Mouse (Mus musculus): ENCODE measurements around the gene Olfm4. TPM values are rescaled to one million over a fixed set of nuclear protein-coding genes. Genes with fewer than 3 reads are reported as not detected.

The Olfm4 gene
- polyA plus RNA-seq, 1 experiment from 2014 or later: 1.2 TPM

DNA sequence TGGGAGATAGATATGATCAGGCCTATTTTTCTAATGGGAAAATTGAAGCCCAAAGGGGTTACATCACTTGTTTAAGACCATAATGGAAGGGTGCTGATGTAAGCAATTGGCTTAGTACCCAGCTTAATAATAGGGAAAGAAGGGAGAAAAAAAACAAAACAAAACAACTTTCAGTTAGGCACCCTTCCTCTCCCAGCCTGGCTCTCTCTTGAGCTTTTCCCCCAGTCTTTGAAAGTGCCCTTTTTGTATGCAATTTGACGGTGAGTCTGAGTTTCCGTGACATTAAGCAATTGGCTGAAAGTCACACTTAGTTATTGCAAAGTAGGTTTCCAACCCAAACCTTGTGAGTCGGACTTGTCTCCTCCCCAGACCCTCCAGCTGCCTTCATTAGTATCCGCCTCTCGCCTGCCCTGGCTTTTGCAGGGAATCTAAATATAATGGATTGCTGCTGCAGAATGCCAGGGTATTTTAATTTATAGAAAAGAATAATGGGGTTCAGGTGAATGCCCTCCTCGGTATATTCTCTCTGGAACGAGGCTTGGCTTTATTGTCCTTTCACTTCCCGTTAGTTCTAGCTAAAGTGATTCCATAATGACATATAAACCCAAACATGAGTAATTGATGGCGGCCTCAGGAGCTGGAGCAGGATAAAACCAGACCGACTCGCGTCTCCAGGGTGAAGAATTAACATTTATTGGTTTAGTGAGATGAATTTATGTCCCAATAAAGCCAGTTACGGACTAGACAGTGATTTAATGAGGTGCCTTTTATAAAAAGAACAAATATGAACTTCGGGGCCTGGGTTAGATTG is 12.7 kb upstream of the Olfm4 start:
- Histone ChIP-seq H3K27ac (ENCODE audit: low read depth, low read length) (no peak overlapping the region), H3K4me3 (ENCODE audit: low read length) (no peak overlapping the region), H3K4me2 (ENCODE audit: low read length) (no peak overlapping the region), H3K27me3 (replicated peaks; ENCODE audit: control insufficient read depth, insufficient read depth, low read length) (no peaks in the 10 kb centered on the region), H3K4me1 (ENCODE audit: control insufficient read depth, insufficient read depth, low read depth, low read length) (peaks cover 11% of the 10 kb centered on the region), H3K36me3 (ENCODE audit: control insufficient read depth, insufficient read depth, low read length) (no peaks in the 10 kb centered on the region), H3K9me3 (ENCODE audit: control insufficient read depth, low read length) (no peaks in the 10 kb centered on the region), H3K9ac (ENCODE audit: low read depth, low read length) (no peak overlapping the region)
- 46% methylated on average over 14 of the region's 14 CpGs for WGBS
- peak; percentile 43; the same call in 1 of the 2 replicates for ATAC-seq

GRCm38 (mm10) chr14:79981437-79981836 is 2.4 kb upstream of the Olfm4 start:
- WGBS: 87% methylated on average over 4 of the region's 4 CpGs
- H3K4me2 ChIP-seq (ENCODE audit: low read length): no peak overlapping the region
- no peaks in the 10 kb centered on the region for H3K36me3 ChIP-seq (ENCODE audit: control insufficient read depth, insufficient read depth, low read length)
- H3K9me3 ChIP-seq (ENCODE audit: control insufficient read depth, low read length): no peaks in the 10 kb centered on the region
- no peak overlapping the region for H3K27ac ChIP-seq (ENCODE audit: low read depth, low read length)
- no peak overlapping the region for H3K9ac ChIP-seq (ENCODE audit: low read depth, low read length)
- H3K4me1 ChIP-seq (ENCODE audit: control insufficient read depth, insufficient read depth, low read depth, low read length): no peaks in the 10 kb centered on the region
- no peak overlapping the region for H3K4me3 ChIP-seq (ENCODE audit: low read length)
- no peak for ATAC-seq
- H3K27me3 ChIP-seq (replicated peaks; ENCODE audit: control insufficient read depth, insufficient read depth, low read length): no peaks in the 10 kb centered on the region

DNA sequence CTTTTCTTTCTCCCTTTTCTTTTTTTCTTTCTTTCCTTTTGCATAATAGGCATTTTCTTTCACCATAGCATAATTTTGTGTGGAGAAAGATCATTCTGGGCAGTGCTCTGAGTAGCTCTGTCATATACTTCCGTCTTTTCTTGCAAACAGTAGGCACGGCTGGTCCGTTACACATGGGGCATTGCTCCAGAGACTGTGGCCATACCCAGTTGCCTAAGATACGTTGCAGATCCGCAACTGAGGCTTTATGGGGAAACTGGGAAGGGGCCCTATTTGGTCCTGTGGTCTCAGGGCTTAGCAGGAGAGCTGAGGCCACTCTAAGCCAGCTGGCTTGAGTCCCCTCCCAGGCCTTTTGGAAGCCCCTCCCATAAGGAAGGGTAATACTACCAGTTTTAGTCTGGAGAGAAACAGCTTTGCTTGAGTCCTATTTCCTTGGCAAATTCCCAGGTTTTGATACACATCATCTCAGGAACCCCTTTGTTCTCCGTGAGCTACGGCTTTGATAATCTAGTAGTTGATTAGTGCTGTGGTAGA is 1.3 kb downstream of the Olfm4 start:
- 82% methylated on average over 7 of the region's 7 CpGs for WGBS
- ATAC-seq: no peak

GRCm38 (mm10) chr14:79985696-79986095 is 1.8 kb downstream of the Olfm4 start:
- Histone ChIP-seq H3K27ac (ENCODE audit: low read depth, low read length) (no peak overlapping the region), H3K9ac (ENCODE audit: low read depth, low read length) (no peak overlapping the region), H3K4me3 (ENCODE audit: low read length) (no peak overlapping the region), H3K9me3 (ENCODE audit: control insufficient read depth, low read length) (no peaks in the 10 kb centered on the region), H3K4me2 (ENCODE audit: low read length) (no peak overlapping the region), H3K27me3 (replicated peaks; ENCODE audit: control insufficient read depth, insufficient read depth, low read length) (no peaks in the 10 kb centered on the region), H3K36me3 (ENCODE audit: control insufficient read depth, insufficient read depth, low read length) (no peaks in the 10 kb centered on the region), H3K4me1 (ENCODE audit: control insufficient read depth, insufficient read depth, low read depth, low read length) (no peaks in the 10 kb centered on the region)
- 91% methylated on average over 2 of the region's 2 CpGs for WGBS
- ATAC-seq: peak; percentile 40; the same call in 1 of the 2 replicates

More for the DNA sequence above, 1.3 kb downstream of the Olfm4 start:
- Histone ChIP-seq H3K4me1 (ENCODE audit: control insufficient read depth, insufficient read depth, low read depth, low read length) (no peaks in the 10 kb centered on the region), H3K36me3 (ENCODE audit: control insufficient read depth, insufficient read depth, low read length) (no peaks in the 10 kb centered on the region), H3K27me3 (replicated peaks; ENCODE audit: control insufficient read depth, insufficient read depth, low read length) (no peaks in the 10 kb centered on the region), H3K27ac (ENCODE audit: low read depth, low read length) (no peak overlapping the region), H3K4me2 (ENCODE audit: low read length) (no peak overlapping the region), H3K4me3 (ENCODE audit: low read length) (no peak overlapping the region), H3K9me3 (ENCODE audit: control insufficient read depth, low read length) (no peaks in the 10 kb centered on the region), H3K9ac (ENCODE audit: low read depth, low read length) (no peak overlapping the region)

DNA sequence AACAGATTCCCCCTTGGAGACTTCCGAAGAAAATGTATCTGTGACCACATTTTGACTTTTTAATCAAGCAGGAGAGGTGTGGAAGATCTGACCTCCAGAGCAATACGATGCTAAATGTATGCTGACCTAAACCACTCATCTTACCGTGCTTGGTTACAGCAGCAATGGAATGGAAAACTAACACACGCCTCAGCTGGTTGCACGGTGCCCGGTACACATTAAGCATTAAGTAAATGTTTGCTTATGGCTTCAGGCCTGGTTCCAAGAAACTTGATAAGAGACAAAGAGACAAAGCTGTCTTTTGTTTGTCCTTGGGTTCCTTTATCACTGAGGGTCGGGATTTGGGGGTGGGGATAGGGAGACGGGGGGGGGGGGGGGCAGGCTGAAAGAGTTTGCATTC is 3.0 kb downstream of the Olfm4 start:
- Histone ChIP-seq H3K27ac (ENCODE audit: low read depth, low read length) (no peak overlapping the region), H3K9me3 (ENCODE audit: control insufficient read depth, low read length) (no peaks in the 10 kb centered on the region), H3K9ac (ENCODE audit: low read depth, low read length) (no peak overlapping the region), H3K27me3 (replicated peaks; ENCODE audit: control insufficient read depth, insufficient read depth, low read length) (no peaks in the 10 kb centered on the region), H3K4me2 (ENCODE audit: low read length) (no peak overlapping the region), H3K4me3 (ENCODE audit: low read length) (no peak overlapping the region), H3K36me3 (ENCODE audit: control insufficient read depth, insufficient read depth, low read length) (no peaks in the 10 kb centered on the region), H3K4me1 (ENCODE audit: control insufficient read depth, insufficient read depth, low read depth, low read length) (no peaks in the 10 kb centered on the region)
- ATAC-seq: no peak
- 64% methylated on average over 8 of the region's 8 CpGs for WGBS

DNA sequence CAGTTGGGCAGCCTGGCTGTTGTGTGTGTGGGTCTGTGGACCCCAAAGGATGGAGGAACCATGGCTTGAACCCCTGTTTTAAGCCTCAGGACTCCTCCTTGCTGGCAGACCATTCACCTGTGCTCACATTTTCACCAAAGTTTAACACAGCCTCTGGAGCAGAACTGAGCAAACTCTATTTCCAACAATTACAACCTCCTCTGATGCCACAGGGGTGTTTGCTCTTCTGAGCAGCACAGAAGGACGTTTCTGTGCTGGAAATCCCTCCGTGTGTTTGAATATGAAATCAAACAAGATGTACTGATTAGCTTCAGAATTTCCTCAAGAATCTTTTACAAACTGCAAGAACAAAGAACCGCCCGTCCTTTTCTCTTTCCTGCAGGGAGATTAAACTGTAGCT is 5.9 kb downstream of the Olfm4 start:
- H3K27me3 ChIP-seq (replicated peaks; ENCODE audit: control insufficient read depth, insufficient read depth, low read length): no peaks in the 10 kb centered on the region
- H3K4me2 ChIP-seq (ENCODE audit: low read length): no peak overlapping the region
- H3K9me3 ChIP-seq (ENCODE audit: control insufficient read depth, low read length): no peaks in the 10 kb centered on the region
- H3K4me1 ChIP-seq (ENCODE audit: control insufficient read depth, insufficient read depth, low read depth, low read length): no peaks in the 10 kb centered on the region
- H3K36me3 ChIP-seq (ENCODE audit: control insufficient read depth, insufficient read depth, low read length): no peaks in the 10 kb centered on the region
- no peak overlapping the region for H3K4me3 ChIP-seq (ENCODE audit: low read length)
- no peak overlapping the region for H3K9ac ChIP-seq (ENCODE audit: low read depth, low read length)
- no peak for ATAC-seq
- H3K27ac ChIP-seq (ENCODE audit: low read depth, low read length): no peak overlapping the region
- 67% methylated on average over 4 of the region's 4 CpGs for WGBS

GRCm38 (mm10) chr14:79990547-79990946 is 6.7 kb downstream of the Olfm4 start:
- no peaks in the 10 kb centered on the region for H3K36me3 ChIP-seq (ENCODE audit: control insufficient read depth, insufficient read depth, low read length)
- H3K27ac ChIP-seq (ENCODE audit: low read depth, low read length): no peak overlapping the region
- no peak overlapping the region for H3K4me3 ChIP-seq (ENCODE audit: low read length)
- no peaks in the 10 kb centered on the region for H3K9me3 ChIP-seq (ENCODE audit: control insufficient read depth, low read length)
- H3K4me1 ChIP-seq (ENCODE audit: control insufficient read depth, insufficient read depth, low read depth, low read length): no peaks in the 10 kb centered on the region
- no peak for ATAC-seq
- WGBS: 63% methylated on average over 5 of the region's 5 CpGs
- no peaks in the 10 kb centered on the region for H3K27me3 ChIP-seq (replicated peaks; ENCODE audit: control insufficient read depth, insufficient read depth, low read length)
- no peak overlapping the region for H3K4me2 ChIP-seq (ENCODE audit: low read length)
- no peak overlapping the region for H3K9ac ChIP-seq (ENCODE audit: low read depth, low read length)

DNA sequence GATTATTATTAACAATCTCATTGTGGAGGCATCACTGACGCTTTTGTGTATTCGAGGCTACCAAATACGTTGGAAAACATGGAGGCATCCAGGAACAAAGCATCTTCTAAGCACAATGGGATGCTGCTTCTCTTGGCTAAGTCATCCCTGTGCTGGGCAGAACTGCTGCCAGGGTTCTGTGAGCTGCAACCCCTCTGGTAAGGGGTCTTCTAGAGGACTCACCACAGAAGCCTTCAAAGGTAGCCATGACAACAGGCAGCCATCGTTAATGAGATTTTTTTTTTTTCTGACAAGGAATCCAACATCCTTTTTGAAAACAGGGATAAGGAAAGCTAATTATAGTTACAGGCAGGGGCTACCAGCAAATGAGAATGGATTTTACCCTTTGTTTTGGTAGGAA is 13.7 kb downstream of the Olfm4 start:
- H3K4me3 ChIP-seq (ENCODE audit: low read length): no peak overlapping the region
- H3K27ac ChIP-seq (ENCODE audit: low read depth, low read length): no peak overlapping the region
- H3K9me3 ChIP-seq (ENCODE audit: control insufficient read depth, low read length): no peaks in the 10 kb centered on the region
- no peak overlapping the region for H3K4me2 ChIP-seq (ENCODE audit: low read length)
- no peaks in the 10 kb centered on the region for H3K4me1 ChIP-seq (ENCODE audit: control insufficient read depth, insufficient read depth, low read depth, low read length)
- 39% methylated on average over 4 of the region's 4 CpGs for WGBS
- H3K27me3 ChIP-seq (replicated peaks; ENCODE audit: control insufficient read depth, insufficient read depth, low read length): no peaks in the 10 kb centered on the region
- H3K36me3 ChIP-seq (ENCODE audit: control insufficient read depth, insufficient read depth, low read length): no peaks in the 10 kb centered on the region
- ATAC-seq: no peak
- no peak overlapping the region for H3K9ac ChIP-seq (ENCODE audit: low read depth, low read length)

GRCm38 (mm10) chr14:80000110-80000531 is 16.2 kb downstream of the Olfm4 start:
- H3K9ac ChIP-seq (ENCODE audit: low read depth, low read length): no peak overlapping the region
- no peak for ATAC-seq
- WGBS: 65% methylated on average over 8 of the region's 8 CpGs

More at GRCm38 (mm10) chr14:80000110-80000531, 16.2 kb downstream of the Olfm4 start:
- H3K36me3 ChIP-seq (ENCODE audit: control insufficient read depth, insufficient read depth, low read length): no peaks in the 10 kb centered on the region
- no peaks in the 10 kb centered on the region for H3K4me1 ChIP-seq (ENCODE audit: control insufficient read depth, insufficient read depth, low read depth, low read length)
- H3K4me2 ChIP-seq (ENCODE audit: low read length): no peak overlapping the region
- H3K27me3 ChIP-seq (replicated peaks; ENCODE audit: control insufficient read depth, insufficient read depth, low read length): no peaks in the 10 kb centered on the region
- H3K9me3 ChIP-seq (ENCODE audit: control insufficient read depth, low read length): no peaks in the 10 kb centered on the region
- H3K4me3 ChIP-seq (ENCODE audit: low read length): no peak overlapping the region
- no peak overlapping the region for H3K27ac ChIP-seq (ENCODE audit: low read depth, low read length)
